Mouse (Mus musculus) neural tube, embryonic 15.5 days (tissue): Measurements from ENCODE around the gene Wfdc15b. TPM values are rescaled to one million over a fixed set of nuclear protein-coding genes. Genes with fewer than 3 reads are reported as not detected.

Experiments used
- ATAC-seq: fragments of 200-750 bp; cut with Nextera tagmentation; 2 replicates; pipeline ENCODE4 v1.8.0; 2017; ENCODE audit warnings: mild to moderate bottlenecking, moderate TSS enrichment, moderate library complexity; ENCODE audit not compliant: low FRiP score
- H3K27ac ChIP-seq: fragments of 300-500 bp; sonication (generic); replicated peaks from 2 replicates; pipeline ENCODE4 v1.5.1; 2015; ENCODE audit warnings: mild to moderate bottlenecking, inconsistent platforms
- H3K27me3 ChIP-seq: fragments of 300-500 bp; sonication (generic); replicated peaks from 2 replicates; pipeline ENCODE4 v1.6.1; 2015; ENCODE audit warnings: inconsistent platforms
- H3K36me3 ChIP-seq: fragments of 300-500 bp; sonication (generic); 2 replicates; pipeline ENCODE4 v1.6.1; 2015; ENCODE audit warnings: inconsistent platforms
- H3K4me1 ChIP-seq: fragments of 300-500 bp; sonication (generic); 2 replicates; pipeline ENCODE4 v1.6.1; 2015; ENCODE audit warnings: inconsistent platforms
- H3K4me2 ChIP-seq: fragments of 300-500 bp; sonication (generic); 2 replicates; pipeline ENCODE4 v1.6.1; 2015; ENCODE audit warnings: inconsistent platforms, mild to moderate bottlenecking, moderate library complexity
- H3K4me3 ChIP-seq: fragments of 300-500 bp; sonication (generic); replicated peaks from 2 replicates; pipeline ENCODE4 v1.5.1; 2015; ENCODE audit warnings: mild to moderate bottlenecking, inconsistent platforms
- H3K9ac ChIP-seq: fragments of 300-500 bp; sonication (generic); replicated peaks from 2 replicates; pipeline ENCODE4 v1.6.1; 2015; ENCODE audit warnings: mild to moderate bottlenecking, inconsistent platforms
- H3K9me3 ChIP-seq: fragments of 300-500 bp; sonication (generic); replicated peaks from 2 replicates; pipeline ENCODE4 v1.6.1; 2016; ENCODE audit warnings: inconsistent platforms
- WGBS: fragments of 180-500 bp; shearing (Covaris S2); methylation state at CpG from one replicate; pipeline ENCODE4 v1.1.7; 2015; ENCODE audit warnings: mixed read lengths; 5-methylcytosine and 5-hydroxymethylcytosine counted together
- polyA plus RNA-seq: library from polyadenylated mRNA; unstranded; fragments of >200 nt; fragmentation: Nextera tagmentation; extraction: Ambion mirVana; gene quantifications from 2 replicates; pipeline ENCODE4 v1.2.1, GENCODE M21; 2015

Wfdc15b gene
- polyA plus RNA-seq, 1 experiment from 2014 or later = not detected

DNA sequence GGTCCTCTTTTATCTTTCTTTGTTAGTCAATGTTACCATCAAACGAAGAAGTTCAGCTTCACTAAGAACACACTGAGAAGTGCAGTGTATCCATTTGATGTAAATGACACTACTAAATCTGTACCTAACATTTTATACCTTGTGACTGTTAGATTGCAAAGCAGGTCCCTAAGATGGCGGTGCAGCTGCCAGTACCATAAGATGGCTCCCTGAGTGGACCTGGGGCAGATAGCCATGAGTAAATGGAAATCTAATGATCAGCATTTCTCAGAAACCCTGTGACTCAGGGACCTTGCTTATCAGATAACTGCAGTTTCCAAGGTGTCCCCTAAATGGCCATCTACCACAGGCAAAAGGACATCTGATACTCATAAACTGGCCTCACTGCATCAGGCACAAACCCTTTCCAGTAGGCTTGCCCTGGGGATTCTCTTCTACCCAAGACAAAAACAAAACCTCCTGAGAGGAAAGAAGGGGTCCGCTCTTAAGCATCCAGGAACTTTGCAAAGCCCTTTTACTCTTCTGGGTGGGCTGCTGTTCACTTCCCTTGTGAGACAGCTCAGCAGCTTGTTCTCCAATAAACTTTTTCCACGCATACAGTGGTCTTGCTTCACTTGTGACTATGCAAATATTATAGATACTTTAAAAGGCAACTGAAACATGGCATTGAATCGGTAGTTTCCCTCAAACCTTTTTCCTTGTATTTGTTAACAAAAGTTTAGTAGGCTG is 25.3 kb downstream of the Wfdc15b start:
- Histone ChIP-seq H3K27me3 (no peaks in the 10 kb centered on the region), H3K4me1 (no peaks in the 10 kb centered on the region), H3K4me3 (no peak overlapping the region), H3K9ac (no peak overlapping the region), H3K4me2 (no peak overlapping the region), H3K9me3 (no peaks in the 10 kb centered on the region), H3K36me3 (no peaks in the 10 kb centered on the region), H3K27ac (no peak overlapping the region)
- WGBS = 92% methylated on average over 5 of the region's 5 CpGs
- no peak for ATAC-seq

DNA sequence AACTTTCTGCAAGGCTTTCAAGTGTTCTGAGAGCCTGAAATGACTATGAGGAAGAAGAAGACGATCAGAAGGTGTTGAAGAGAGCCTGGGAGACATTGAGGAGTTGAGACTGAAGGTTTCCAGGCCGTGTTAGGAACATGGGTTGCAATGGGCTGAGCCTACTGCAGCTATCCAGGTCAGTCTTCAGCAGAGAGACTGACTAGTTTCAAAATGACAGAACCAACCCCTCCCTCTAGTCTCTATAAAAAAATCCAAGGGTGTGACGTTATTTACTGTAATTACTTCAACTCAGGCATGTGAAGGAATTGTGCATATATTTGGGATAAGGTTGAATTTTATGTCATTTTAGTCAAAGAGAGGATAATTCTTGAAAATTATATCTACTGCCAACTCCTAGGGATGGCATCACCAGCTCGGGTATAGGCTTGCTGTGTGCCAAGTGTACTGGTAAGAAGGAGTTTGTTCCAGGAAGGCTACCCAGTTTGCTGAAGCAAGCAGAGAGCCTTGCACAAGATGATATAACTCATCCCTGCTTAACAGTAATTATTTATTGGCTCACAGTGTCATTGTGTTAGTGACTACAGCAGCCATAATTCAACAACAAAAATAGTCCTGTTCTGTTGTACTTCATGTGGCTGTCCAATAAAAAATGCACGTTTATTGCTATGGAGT is 26.4 kb downstream of the Wfdc15b start:
- no peak for ATAC-seq
- no peak overlapping the region for H3K4me2 ChIP-seq
- no peaks in the 10 kb centered on the region for H3K9me3 ChIP-seq
- WGBS = 78% methylated on average over 5 of the region's 5 CpGs
- H3K27ac ChIP-seq = no peak overlapping the region
- H3K4me1 ChIP-seq = no peaks in the 10 kb centered on the region
- no peaks in the 10 kb centered on the region for H3K27me3 ChIP-seq
- H3K9ac ChIP-seq = no peak overlapping the region
- H3K36me3 ChIP-seq = no peaks in the 10 kb centered on the region
- H3K4me3 ChIP-seq = no peak overlapping the region

DNA sequence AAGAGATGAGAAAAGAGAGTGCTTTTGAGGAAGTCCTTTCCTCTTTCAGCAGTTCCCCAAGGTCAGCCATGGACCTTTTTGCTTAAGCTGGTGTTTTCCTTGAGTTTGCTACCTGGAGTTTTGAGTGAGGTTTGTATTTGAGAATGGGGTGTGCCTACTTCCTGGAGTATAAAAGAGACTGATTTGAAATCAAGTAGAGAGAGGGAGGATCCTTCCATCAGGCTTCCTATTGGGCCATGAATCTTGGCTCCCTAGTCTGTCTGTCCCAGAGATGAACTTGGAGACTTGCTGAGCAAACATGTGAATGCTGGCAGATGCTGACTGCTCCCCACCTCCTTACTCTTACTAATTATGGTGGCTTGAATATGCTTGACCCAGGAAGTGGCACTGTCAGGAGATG is 29.2 kb downstream of the Wfdc15b start:
- no peaks in the 10 kb centered on the region for H3K4me1 ChIP-seq
- H3K9ac ChIP-seq = no peak overlapping the region
- H3K27ac ChIP-seq = no peak overlapping the region
- ATAC-seq = no peak
- H3K9me3 ChIP-seq = no peaks in the 10 kb centered on the region
- no peaks in the 10 kb centered on the region for H3K36me3 ChIP-seq
- no peak overlapping the region for H3K4me2 ChIP-seq
- no peak overlapping the region for H3K4me3 ChIP-seq
- no peaks in the 10 kb centered on the region for H3K27me3 ChIP-seq

DNA sequence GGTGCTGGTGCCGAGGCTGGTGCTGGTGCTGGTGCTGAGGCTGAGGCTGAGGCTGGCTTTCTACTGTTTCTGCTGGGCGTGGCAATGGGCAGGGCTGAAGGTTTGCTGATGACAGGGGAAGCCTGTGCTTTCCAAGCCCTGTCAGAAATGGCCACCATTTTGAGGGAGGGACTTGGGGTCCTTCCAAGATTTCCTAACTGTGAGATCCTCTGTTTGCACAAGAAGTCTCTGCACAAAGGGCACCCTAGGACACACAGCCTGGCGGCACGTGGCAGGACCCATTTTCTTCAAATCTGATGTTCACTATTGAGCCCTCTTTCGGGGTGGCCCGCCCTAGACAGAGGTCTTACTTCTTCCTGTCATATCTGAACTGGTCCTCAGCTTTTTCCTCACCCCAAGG is 30.9 kb downstream of the Wfdc15b start, which contains the start of gene Wfdc12:
Gene Wfdc12, minus strand, starts transcription at position 33 of the 400 bp plus-strand sequence.
- no peak within 1 kb of the TSS for H3K9ac ChIP-seq
- H3K4me2 ChIP-seq = no peak within 1 kb of the TSS
- H3K27ac ChIP-seq = no peak within 1 kb of the TSS
- H3K9me3 ChIP-seq = no peaks in the 10 kb centered on the region
- 90% methylated on average over 6 of the region's 6 CpGs for WGBS
- H3K4me3 ChIP-seq = no peak within 1 kb of the TSS
- H3K36me3 ChIP-seq = no peaks in the 10 kb centered on the region
- no peak for ATAC-seq
- no peaks in the 10 kb centered on the region for H3K27me3 ChIP-seq
- H3K4me1 ChIP-seq = no peaks in the 10 kb centered on the region

DNA sequence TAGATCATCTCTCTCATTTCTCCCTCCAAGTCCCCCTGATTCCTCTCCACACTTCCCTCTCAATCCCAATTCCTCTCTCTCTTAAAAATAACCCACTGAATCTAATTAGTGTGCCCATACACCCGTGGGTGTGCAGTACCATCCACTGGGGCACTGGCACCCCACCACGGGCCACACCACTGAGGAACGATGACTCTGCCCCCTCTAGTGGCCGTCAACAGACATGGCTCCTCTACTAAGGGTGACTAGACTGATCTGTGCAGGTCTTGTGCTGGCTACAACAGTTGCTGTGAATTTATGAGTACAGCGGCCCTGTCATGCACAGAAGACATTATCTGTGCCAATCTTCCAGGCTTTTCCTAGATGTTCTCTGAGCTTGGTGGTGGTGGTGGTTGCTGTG is 32.7 kb downstream of the Wfdc15b start:
- H3K9ac ChIP-seq = no peak overlapping the region
- no peaks in the 10 kb centered on the region for H3K36me3 ChIP-seq
- no peak for ATAC-seq
- no peak overlapping the region for H3K27ac ChIP-seq
- H3K9me3 ChIP-seq = no peaks in the 10 kb centered on the region
- no peak overlapping the region for H3K4me2 ChIP-seq
- H3K4me3 ChIP-seq = no peak overlapping the region
- H3K4me1 ChIP-seq = no peaks in the 10 kb centered on the region
- no peaks in the 10 kb centered on the region for H3K27me3 ChIP-seq
- WGBS = 32% methylated on average over 5 of the region's 5 CpGs

DNA sequence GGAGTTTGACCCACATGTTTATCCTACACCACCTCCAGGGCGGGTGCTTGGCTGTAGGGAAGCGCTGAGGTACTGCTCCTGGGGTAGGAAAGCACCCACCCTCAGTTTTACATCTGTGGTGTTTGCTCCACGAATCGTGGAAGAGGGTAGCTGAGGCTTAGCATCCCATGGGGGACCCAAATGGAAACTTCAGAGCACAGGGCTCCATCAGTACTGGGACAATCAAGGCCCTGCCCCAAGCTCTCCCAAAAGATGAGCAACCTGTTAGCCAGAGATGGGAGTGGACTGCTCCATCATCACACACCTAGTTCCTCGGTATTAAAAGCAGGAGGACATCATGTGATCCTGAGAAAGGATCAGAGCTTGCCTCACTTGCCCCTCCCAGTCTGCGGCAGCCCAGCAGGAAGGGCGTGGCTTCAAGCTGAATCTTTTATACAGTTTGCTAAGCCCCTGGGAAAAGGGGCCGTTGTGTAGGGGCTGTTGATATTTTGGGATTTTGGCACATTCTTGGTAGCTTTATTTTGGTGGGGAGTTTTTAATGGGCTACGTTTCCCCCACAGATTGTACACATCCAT is 37.2 kb downstream of the Wfdc15b start:
- 52% methylated on average over 9 of the region's 9 CpGs for WGBS
- Histone ChIP-seq H3K9me3 (no peaks in the 10 kb centered on the region), H3K27me3 (no peaks in the 10 kb centered on the region), H3K9ac (no peak overlapping the region), H3K27ac (no peak overlapping the region), H3K4me2 (no peak overlapping the region), H3K4me1 (no peaks in the 10 kb centered on the region), H3K36me3 (no peaks in the 10 kb centered on the region), H3K4me3 (no peak overlapping the region)
- no peak for ATAC-seq

DNA sequence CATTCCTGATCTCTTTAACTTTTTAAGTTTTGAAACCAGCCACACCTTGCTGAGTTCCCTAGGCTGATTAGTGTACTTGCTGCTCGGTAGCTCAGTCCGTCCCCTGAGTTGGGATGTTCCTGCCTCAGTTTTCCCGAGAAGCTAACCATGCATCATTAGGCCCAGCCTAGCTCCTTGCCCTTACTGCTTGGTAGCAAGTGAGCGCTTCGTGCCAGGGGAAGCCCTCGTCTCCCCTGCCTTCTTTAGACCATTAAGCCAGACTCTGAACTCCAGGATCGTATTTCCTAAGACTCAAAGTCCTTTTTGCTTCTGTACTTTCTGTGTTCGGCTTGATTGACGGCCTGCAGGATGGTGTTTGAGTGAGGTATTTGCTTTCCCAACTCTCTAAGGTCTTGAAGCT is 38.1 kb downstream of the Wfdc15b start:
- ATAC-seq = no peak
- H3K9ac ChIP-seq = no peak overlapping the region

DNA sequence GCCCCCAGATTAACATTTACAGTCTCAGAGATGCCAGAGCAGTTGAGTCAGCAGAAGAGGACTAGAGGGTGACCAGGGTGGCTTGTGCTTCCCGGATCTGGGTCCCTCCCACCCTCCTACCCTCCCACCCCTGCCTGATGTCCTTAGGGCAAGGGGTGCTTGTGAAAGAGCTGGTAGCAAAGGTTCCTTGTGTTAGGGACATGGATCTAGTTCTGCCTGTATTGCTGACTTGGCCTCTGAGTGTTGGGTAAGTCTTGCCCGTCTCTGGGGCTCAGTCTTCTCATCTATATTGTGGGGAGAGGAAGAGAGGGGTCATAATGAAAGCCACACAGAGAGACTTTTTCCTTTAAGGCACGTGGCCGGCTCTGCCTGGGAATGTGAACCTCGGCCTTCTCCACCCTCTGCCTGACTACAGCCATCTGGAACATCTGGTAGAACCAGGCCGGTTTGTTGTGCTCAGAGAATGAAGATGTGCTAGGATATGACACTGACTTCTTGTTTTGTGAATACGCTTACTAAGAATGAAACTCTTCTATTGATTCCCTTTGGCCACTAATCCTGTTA is 38.7 kb downstream of the Wfdc15b start, which contains the start of gene Wfdc5:
Gene Wfdc5, minus strand, starts transcription at position 51 of the 564 bp plus-strand sequence.
- Histone ChIP-seq H3K27ac (no peak within 1 kb of the TSS), H3K36me3 (no peaks in the 10 kb centered on the region), H3K27me3 (no peaks in the 10 kb centered on the region), H3K9me3 (no peaks in the 10 kb centered on the region), H3K4me1 (no peaks in the 10 kb centered on the region), H3K4me3 (no peak within 1 kb of the TSS), H3K9ac (no peak within 1 kb of the TSS), H3K4me2 (no peak within 1 kb of the TSS)
- ATAC-seq = no peak
- 88% methylated on average over 7 of the region's 7 CpGs for WGBS

More for the DNA sequence above, 38.1 kb downstream of the Wfdc15b start:
- H3K9me3 ChIP-seq = no peaks in the 10 kb centered on the region
- H3K4me2 ChIP-seq = no peak overlapping the region
- no peak overlapping the region for H3K27ac ChIP-seq
- H3K36me3 ChIP-seq = no peaks in the 10 kb centered on the region
- WGBS = 76% methylated on average over 9 of the region's 9 CpGs
- no peaks in the 10 kb centered on the region for H3K4me1 ChIP-seq
- H3K27me3 ChIP-seq = no peaks in the 10 kb centered on the region
- no peak overlapping the region for H3K4me3 ChIP-seq

DNA sequence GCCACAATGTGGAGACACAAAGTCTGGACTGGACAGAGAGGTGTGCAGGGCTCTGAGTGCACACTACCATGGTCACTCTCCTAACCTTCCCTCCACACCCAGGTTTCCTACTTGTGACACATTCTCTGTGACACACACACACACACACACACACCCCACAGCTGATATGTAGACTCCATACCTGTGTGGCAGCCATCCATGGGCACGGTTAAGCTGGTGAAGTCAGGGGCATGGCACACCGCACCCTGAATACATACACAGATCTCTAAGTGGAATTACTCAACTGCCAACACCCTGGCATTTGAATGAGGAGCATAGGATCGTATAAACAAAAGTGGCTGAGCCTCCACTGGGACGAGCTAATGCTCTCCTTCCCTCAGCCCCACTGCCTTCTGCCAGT is 40.7 kb downstream of the Wfdc15b start:
- H3K9me3 ChIP-seq = no peaks in the 10 kb centered on the region
- H3K4me3 ChIP-seq = no peak overlapping the region
- H3K4me2 ChIP-seq = no peak overlapping the region
- 88% methylated on average over 4 of the region's 4 CpGs for WGBS
- no peak overlapping the region for H3K9ac ChIP-seq
- no peaks in the 10 kb centered on the region for H3K36me3 ChIP-seq
- no peak overlapping the region for H3K27ac ChIP-seq
- no peaks in the 10 kb centered on the region for H3K4me1 ChIP-seq
- no peaks in the 10 kb centered on the region for H3K27me3 ChIP-seq
- ATAC-seq = no peak

DNA sequence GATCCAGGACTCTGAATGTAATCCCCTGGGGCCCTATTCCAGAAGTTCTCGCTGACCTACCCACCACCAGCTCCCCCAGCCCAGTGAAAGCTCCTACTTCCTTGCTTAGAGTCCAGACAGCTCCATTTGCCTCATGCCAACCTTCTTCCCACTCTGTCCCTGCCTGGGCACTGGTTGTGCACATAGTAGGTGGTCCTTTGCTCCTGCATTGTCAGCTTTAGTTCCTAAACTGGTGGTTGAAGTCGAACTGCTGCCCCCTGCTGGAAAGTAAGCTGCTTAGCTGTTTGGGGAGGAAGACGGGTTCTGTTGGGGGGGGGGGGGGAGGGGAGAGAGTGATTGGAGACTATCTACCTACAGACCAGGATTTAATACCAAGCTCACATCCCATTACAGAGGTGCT is 41.3 kb downstream of the Wfdc15b start:
- ATAC-seq = no peak
- Histone ChIP-seq H3K4me1 (no peaks in the 10 kb centered on the region), H3K4me3 (no peak overlapping the region), H3K4me2 (no peak overlapping the region), H3K9ac (no peak overlapping the region), H3K36me3 (no peaks in the 10 kb centered on the region), H3K9me3 (no peaks in the 10 kb centered on the region), H3K27ac (no peak overlapping the region), H3K27me3 (no peaks in the 10 kb centered on the region)
- WGBS = 41% methylated on average over 3 of the region's 3 CpGs

DNA sequence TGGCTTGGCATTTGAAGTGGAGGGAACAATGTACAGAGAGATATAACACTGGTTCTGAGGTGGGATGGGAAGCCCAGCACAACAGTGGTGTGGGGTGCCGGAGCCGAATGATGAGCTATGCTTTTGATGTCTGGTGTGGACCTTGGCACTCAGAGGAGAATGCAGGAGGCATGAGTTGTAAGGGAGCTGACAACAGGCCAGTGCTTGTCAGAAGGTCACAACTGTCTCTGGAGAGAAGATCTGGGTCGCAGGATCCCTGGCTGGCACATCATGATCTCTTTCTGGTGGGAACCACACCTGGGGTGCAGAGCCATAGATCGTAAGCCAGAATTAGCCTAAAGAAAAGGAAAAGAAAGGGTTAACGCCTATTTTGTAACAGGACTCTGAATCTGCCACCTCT is 43.6 kb downstream of the Wfdc15b start:
- Histone ChIP-seq H3K4me3 (no peak overlapping the region), H3K9me3 (no peaks in the 10 kb centered on the region), H3K4me2 (no peak overlapping the region), H3K9ac (no peak overlapping the region), H3K27me3 (peaks cover 3% of the 10 kb centered on the region; the same call in 1 of the 2 replicates), H3K27ac (no peak overlapping the region), H3K4me1 (peaks cover 4% of the 10 kb centered on the region; the same call in 1 of the 2 replicates), H3K36me3 (no peaks in the 10 kb centered on the region)
- 88% methylated on average over 5 of the region's 5 CpGs for WGBS
- no peak for ATAC-seq

DNA sequence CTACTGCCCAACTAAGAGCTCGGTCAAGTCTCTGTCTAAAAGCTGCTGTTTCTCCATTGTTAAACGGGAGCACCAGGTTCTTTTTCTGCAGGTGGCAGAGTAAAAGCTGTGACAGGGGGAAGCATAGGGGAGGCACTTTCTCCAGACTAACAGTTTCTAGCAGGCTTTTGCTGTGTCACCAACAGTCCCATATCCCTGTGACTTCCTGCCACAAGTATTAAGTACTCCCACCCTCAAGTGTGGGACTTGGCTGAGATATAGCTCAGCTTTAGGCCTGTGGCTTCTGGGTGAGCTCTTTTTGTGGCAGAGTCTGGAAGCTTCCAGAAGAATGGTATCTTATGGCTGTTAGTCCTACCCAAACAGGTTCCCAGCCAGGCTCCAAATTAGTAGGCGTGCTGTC is 45.6 kb downstream of the Wfdc15b start:
- Histone ChIP-seq H3K4me1 (peaks cover 13% of the 10 kb centered on the region), H3K9ac (no peak overlapping the region), H3K36me3 (no peaks in the 10 kb centered on the region), H3K4me2 (no peak overlapping the region), H3K9me3 (no peaks in the 10 kb centered on the region), H3K4me3 (no peak overlapping the region), H3K27ac (no peak overlapping the region), H3K27me3 (peaks cover 15% of the 10 kb centered on the region)
- no peak for ATAC-seq
- 78% methylated on average over 3 of the region's 3 CpGs for WGBS
